Mouse (Mus musculus): ENCODE measurements around the gene Tmprss3. TPM values are rescaled to one million over a fixed set of nuclear protein-coding genes. Genes with fewer than 3 reads are reported as not detected.

The Tmprss3 gene
- polyA plus RNA-seq, 1 experiment from 2014 or later = not detected

DNA sequence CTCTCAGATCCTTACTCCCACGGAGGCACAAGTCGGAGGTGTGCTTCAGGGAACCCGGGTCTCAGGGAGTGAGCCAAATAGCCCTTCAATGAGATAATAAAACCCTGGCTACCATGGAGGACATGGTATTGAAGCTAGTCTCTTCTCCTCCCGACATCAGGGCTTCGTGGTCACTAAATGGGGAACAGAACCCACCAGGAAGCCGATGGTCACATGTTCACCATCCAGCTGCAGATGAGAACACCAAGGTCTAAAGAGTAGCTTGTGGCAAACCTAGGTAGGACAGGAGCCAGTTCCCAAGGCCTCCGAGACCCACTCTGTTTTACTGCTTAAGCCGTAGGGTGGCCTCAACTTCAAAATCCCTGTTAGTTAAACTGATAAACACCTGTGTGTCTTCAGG lies 9.9 kb upstream of the Tmprss3 start:
- Histone ChIP-seq H3K9me3 (ENCODE audit: control insufficient read depth, low read length) (no peaks in the 10 kb centered on the region), H3K27me3 (ENCODE audit: control insufficient read depth, insufficient read depth, low read length) (no peaks in the 10 kb centered on the region), H3K4me3 (ENCODE audit: low read depth, low read length) (no peak overlapping the region), H3K36me3 (ENCODE audit: control insufficient read depth, insufficient read depth, low read length) (no peaks in the 10 kb centered on the region), H3K27ac (ENCODE audit: low read depth, low read length) (no peak overlapping the region), H3K9ac (replicated peaks; ENCODE audit: low read depth, low read length) (no peak overlapping the region), H3K4me2 (ENCODE audit: low read depth, low read length) (no peak overlapping the region), H3K4me1 (ENCODE audit: control insufficient read depth, insufficient read depth, low read length) (no peaks in the 10 kb centered on the region)
- no peak for ATAC-seq (ENCODE audit: low read depth)
- 77% methylated on average over 8 of the region's 8 CpGs for WGBS

DNA sequence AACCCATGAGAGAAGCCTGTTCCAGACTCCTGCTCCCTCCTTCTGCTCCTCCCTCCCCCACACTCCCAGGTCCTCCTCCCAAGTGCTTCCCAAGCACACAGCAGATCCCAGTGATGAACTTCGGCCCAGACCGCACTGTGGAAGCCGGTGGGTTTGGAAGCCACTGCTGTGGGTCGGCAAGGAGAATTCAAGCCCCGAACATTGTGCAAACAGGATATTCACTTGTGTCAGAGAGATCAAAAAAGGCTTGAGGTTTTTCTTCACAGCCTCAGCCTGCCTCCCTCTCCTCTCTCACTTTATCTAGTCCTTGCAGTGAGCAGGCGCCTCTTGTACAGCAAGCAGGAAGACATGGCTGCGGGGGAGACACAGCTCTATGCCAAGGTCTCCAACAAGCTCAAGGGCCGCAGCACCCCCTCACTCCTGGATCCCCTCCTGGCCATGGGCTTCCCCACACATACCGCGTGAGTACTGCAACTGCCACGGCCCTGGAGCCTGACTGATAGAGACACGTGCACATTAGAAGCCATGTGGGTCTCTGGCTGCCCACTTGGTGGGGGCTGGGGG lies 9.1 kb upstream of the Tmprss3 start, which contains the start of gene Ubash3a:
Gene Ubash3a, plus strand, starts transcription at position 103 of the 564 bp plus-strand sequence.
- ATAC-seq (ENCODE audit: low read depth) = no peak
- WGBS = 81% methylated on average over 12 of the region's 12 CpGs
- H3K9ac ChIP-seq (replicated peaks; ENCODE audit: low read depth, low read length) = no peak within 1 kb of the TSS

GRCm38 (mm10) chr17:31196283-31196682 lies 2.5 kb downstream of the Tmprss3 start:
- Histone ChIP-seq H3K4me3 (ENCODE audit: low read depth, low read length) (no peak overlapping the region), H3K36me3 (ENCODE audit: control insufficient read depth, insufficient read depth, low read length) (no peaks in the 10 kb centered on the region), H3K27me3 (ENCODE audit: control insufficient read depth, insufficient read depth, low read length) (no peaks in the 10 kb centered on the region), H3K27ac (ENCODE audit: low read depth, low read length) (no peak overlapping the region), H3K9ac (replicated peaks; ENCODE audit: low read depth, low read length) (no peak overlapping the region), H3K4me2 (ENCODE audit: low read depth, low read length) (no peak overlapping the region), H3K4me1 (ENCODE audit: control insufficient read depth, insufficient read depth, low read length) (no peaks in the 10 kb centered on the region), H3K9me3 (ENCODE audit: control insufficient read depth, low read length) (no peaks in the 10 kb centered on the region)
- 89% methylated on average over 7 of the region's 7 CpGs for WGBS
- ATAC-seq (ENCODE audit: low read depth) = no peak

More for the DNA sequence above, 9.1 kb upstream of the Tmprss3 start, which contains the start of gene Ubash3a:
- H3K4me2 ChIP-seq (ENCODE audit: low read depth, low read length) = no peak within 1 kb of the TSS
- no peaks in the 10 kb centered on the region for H3K4me1 ChIP-seq (ENCODE audit: control insufficient read depth, insufficient read depth, low read length)
- H3K36me3 ChIP-seq (ENCODE audit: control insufficient read depth, insufficient read depth, low read length) = no peaks in the 10 kb centered on the region
- no peaks in the 10 kb centered on the region for H3K9me3 ChIP-seq (ENCODE audit: control insufficient read depth, low read length)
- no peak within 1 kb of the TSS for H3K4me3 ChIP-seq (ENCODE audit: low read depth, low read length)
- no peaks in the 10 kb centered on the region for H3K27me3 ChIP-seq (ENCODE audit: control insufficient read depth, insufficient read depth, low read length)
- H3K27ac ChIP-seq (ENCODE audit: low read depth, low read length) = no peak within 1 kb of the TSS

DNA sequence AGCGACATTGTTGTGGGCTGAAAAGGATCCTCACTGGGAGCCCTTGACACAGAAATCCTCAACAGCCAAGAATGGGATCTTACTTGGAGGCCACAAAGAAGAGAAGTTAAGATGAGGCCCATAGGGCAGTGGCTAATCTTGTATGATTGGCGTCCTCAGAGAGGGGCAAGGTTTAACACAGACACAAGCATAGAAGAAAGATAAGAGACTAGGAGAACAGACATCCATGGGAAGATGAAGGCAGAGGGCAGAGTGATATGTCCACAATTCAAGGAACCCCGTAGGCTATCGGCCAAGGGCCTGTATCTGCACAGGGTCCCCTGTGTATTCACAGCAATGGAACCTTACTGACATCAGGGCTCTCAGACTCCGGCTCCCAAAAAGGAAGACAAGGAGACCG lies 3.6 kb downstream of the Tmprss3 start:
- no peaks in the 10 kb centered on the region for H3K27me3 ChIP-seq (ENCODE audit: control insufficient read depth, insufficient read depth, low read length)
- no peak overlapping the region for H3K4me3 ChIP-seq (ENCODE audit: low read depth, low read length)
- no peak overlapping the region for H3K9ac ChIP-seq (replicated peaks; ENCODE audit: low read depth, low read length)
- 95% methylated on average over 6 of the region's 6 CpGs for WGBS
- no peak overlapping the region for H3K4me2 ChIP-seq (ENCODE audit: low read depth, low read length)
- no peaks in the 10 kb centered on the region for H3K4me1 ChIP-seq (ENCODE audit: control insufficient read depth, insufficient read depth, low read length)
- ATAC-seq (ENCODE audit: low read depth) = no peak
- H3K9me3 ChIP-seq (ENCODE audit: control insufficient read depth, low read length) = no peaks in the 10 kb centered on the region
- H3K36me3 ChIP-seq (ENCODE audit: control insufficient read depth, insufficient read depth, low read length) = no peaks in the 10 kb centered on the region
- H3K27ac ChIP-seq (ENCODE audit: low read depth, low read length) = no peak overlapping the region

DNA sequence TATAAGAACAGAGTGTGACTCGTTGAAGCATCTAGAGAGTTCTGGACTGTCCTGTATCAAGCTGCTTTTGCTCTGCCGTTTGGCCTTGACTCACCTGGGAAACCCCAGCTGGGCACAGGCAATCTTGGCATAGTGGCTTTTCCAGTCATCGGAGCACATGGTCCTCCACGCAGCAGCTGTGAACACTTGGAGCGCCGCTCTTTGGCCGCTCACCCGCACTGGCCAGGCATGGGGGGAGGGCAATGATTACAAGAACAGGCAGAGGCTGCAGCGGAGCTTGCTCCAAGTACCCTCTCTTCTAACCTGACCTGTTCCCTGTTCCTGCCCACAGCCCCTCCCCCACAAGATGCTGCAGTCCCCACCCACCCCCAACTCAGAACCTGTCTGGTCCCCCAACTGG lies 5.4 kb downstream of the Tmprss3 start:
- Histone ChIP-seq H3K27me3 (ENCODE audit: control insufficient read depth, insufficient read depth, low read length) (no peaks in the 10 kb centered on the region), H3K27ac (ENCODE audit: low read depth, low read length) (no peak overlapping the region), H3K4me1 (ENCODE audit: control insufficient read depth, insufficient read depth, low read length) (no peaks in the 10 kb centered on the region), H3K4me2 (ENCODE audit: low read depth, low read length) (no peak overlapping the region), H3K9ac (replicated peaks; ENCODE audit: low read depth, low read length) (no peak overlapping the region), H3K9me3 (ENCODE audit: control insufficient read depth, low read length) (no peaks in the 10 kb centered on the region), H3K4me3 (ENCODE audit: low read depth, low read length) (no peak overlapping the region), H3K36me3 (ENCODE audit: control insufficient read depth, insufficient read depth, low read length) (no peaks in the 10 kb centered on the region)
- 81% methylated on average over 9 of the region's 9 CpGs for WGBS
- no peak for ATAC-seq (ENCODE audit: low read depth)

DNA sequence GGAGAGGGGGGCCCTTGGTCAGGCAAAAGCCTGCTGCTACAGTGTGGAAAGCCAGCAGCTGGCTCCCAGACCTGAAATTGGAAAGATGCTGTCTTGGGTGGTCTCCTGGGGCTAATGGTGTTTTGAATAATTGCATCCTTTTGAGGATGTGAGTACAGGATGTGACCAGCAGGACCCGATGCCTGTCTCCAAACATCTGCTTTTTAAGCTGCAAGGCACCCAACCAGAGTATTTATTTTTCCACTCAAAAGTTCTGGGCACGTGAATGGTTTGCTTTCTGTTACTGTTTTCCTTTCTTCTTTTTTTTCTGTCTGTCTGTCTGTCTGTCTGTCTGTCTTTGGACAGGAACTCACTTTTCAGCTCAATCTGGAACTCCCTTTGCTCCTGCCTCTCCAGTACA lies 6.1 kb downstream of the Tmprss3 start:
- no peak overlapping the region for H3K27ac ChIP-seq (ENCODE audit: low read depth, low read length)
- no peaks in the 10 kb centered on the region for H3K36me3 ChIP-seq (ENCODE audit: control insufficient read depth, insufficient read depth, low read length)
- no peak overlapping the region for H3K9ac ChIP-seq (replicated peaks; ENCODE audit: low read depth, low read length)
- no peak for ATAC-seq (ENCODE audit: low read depth)
- no peak overlapping the region for H3K4me2 ChIP-seq (ENCODE audit: low read depth, low read length)
- WGBS = 61% methylated on average over 2 of the region's 2 CpGs
- no peaks in the 10 kb centered on the region for H3K4me1 ChIP-seq (ENCODE audit: control insufficient read depth, insufficient read depth, low read length)
- no peaks in the 10 kb centered on the region for H3K27me3 ChIP-seq (ENCODE audit: control insufficient read depth, insufficient read depth, low read length)
- H3K4me3 ChIP-seq (ENCODE audit: low read depth, low read length) = no peak overlapping the region
- no peaks in the 10 kb centered on the region for H3K9me3 ChIP-seq (ENCODE audit: control insufficient read depth, low read length)

- 67% methylated on average over 8 of the region's 8 CpGs for WGBS
- Histone ChIP-seq H3K27me3 (ENCODE audit: control insufficient read depth, insufficient read depth, low read length) (no peaks in the 10 kb centered on the region), H3K9me3 (ENCODE audit: control insufficient read depth, low read length) (no peaks in the 10 kb centered on the region), H3K4me1 (ENCODE audit: control insufficient read depth, insufficient read depth, low read length) (no peaks in the 10 kb centered on the region), H3K4me2 (ENCODE audit: low read depth, low read length) (no peak overlapping the region), H3K27ac (ENCODE audit: low read depth, low read length) (no peak overlapping the region), H3K36me3 (ENCODE audit: control insufficient read depth, insufficient read depth, low read length) (no peaks in the 10 kb centered on the region), H3K4me3 (ENCODE audit: low read depth, low read length) (no peak overlapping the region), H3K9ac (replicated peaks; ENCODE audit: low read depth, low read length) (no peak overlapping the region)
- ATAC-seq (ENCODE audit: low read depth) = no peak
Observed at GRCm38 (mm10) chr17:31191825-31192224, 7.0 kb downstream of the Tmprss3 start.

GRCm38 (mm10) chr17:31187370-31187769 lies 11.4 kb downstream of the Tmprss3 start:
- H3K9me3 ChIP-seq (ENCODE audit: control insufficient read depth, low read length) = no peaks in the 10 kb centered on the region
- WGBS = 24% methylated on average over 4 of the region's 4 CpGs
- H3K4me2 ChIP-seq (ENCODE audit: low read depth, low read length) = no peak overlapping the region
- H3K9ac ChIP-seq (replicated peaks; ENCODE audit: low read depth, low read length) = no peak overlapping the region
- H3K4me1 ChIP-seq (ENCODE audit: control insufficient read depth, insufficient read depth, low read length) = no peaks in the 10 kb centered on the region
- H3K27me3 ChIP-seq (ENCODE audit: control insufficient read depth, insufficient read depth, low read length) = no peaks in the 10 kb centered on the region
- H3K4me3 ChIP-seq (ENCODE audit: low read depth, low read length) = no peak overlapping the region
- H3K27ac ChIP-seq (ENCODE audit: low read depth, low read length) = no peak overlapping the region
- ATAC-seq (ENCODE audit: low read depth) = no peak; the same call in 1 of the 2 replicates
- H3K36me3 ChIP-seq (ENCODE audit: control insufficient read depth, insufficient read depth, low read length) = no peaks in the 10 kb centered on the region

GRCm38 (mm10) chr17:31184269-31184990 lies 14.3 kb downstream of the Tmprss3 start:
- Histone ChIP-seq H3K9me3 (ENCODE audit: control insufficient read depth, low read length) (no peaks in the 10 kb centered on the region), H3K4me2 (ENCODE audit: low read depth, low read length) (no peak overlapping the region), H3K36me3 (ENCODE audit: control insufficient read depth, insufficient read depth, low read length) (no peaks in the 10 kb centered on the region), H3K4me1 (ENCODE audit: control insufficient read depth, insufficient read depth, low read length) (no peaks in the 10 kb centered on the region), H3K27ac (ENCODE audit: low read depth, low read length) (no peak overlapping the region), H3K9ac (replicated peaks; ENCODE audit: low read depth, low read length) (no peak overlapping the region), H3K27me3 (ENCODE audit: control insufficient read depth, insufficient read depth, low read length) (no peaks in the 10 kb centered on the region), H3K4me3 (ENCODE audit: low read depth, low read length) (no peak overlapping the region)
- 86% methylated on average over 12 of the region's 12 CpGs for WGBS
- no peak for ATAC-seq (ENCODE audit: low read depth)

All from neural tube, embryonic 14.5 days (tissue).